Mouse (Mus musculus) right cerebral cortex, postnatal 10 days (tissue): ENCODE results near the gene Igsf3.
"Not testable (repeated sequence)": the region's sequence is repeated elsewhere in the genome, so short reads cannot be mapped to it uniquely, and the experiment has no call there.

Source experiments
- DNase-seq, 2 experiments: peaks; one replicate each; pipeline ENCODE4 v3.0.0; 2021; ENCODE audit warnings: low spot score in 2 of 2

The Igsf3 gene

GRCm38 (mm10) chr3:101404620-101405415, 27.9 kb downstream of the Igsf3 start:
- DNase-seq, result peak; percentile 71 to 82

GRCm38 (mm10) chr3:101405495-101405894, 28.6 kb downstream of the Igsf3 start:
- DNase-seq, result peak; percentile 82 to 89

- no peak for DNase-seq
These were observed 29.2 kb downstream of the Igsf3 start for GRCm38 (mm10) chr3:101406097-101406496.

GRCm38 (mm10) chr3:101407568-101407967, 30.7 kb downstream of the Igsf3 start:
- DNase-seq, result no peak

GRCm38 (mm10) chr3:101408953-101409750, 32.3 kb downstream of the Igsf3 start:
- DNase-seq, result no peak

- no peak for DNase-seq
These were observed 33.3 kb downstream of the Igsf3 start for GRCm38 (mm10) chr3:101410202-101410601.

GRCm38 (mm10) chr3:101410745-101411144, 33.9 kb downstream of the Igsf3 start:
- DNase-seq, result no peak

GRCm38 (mm10) chr3:101411626-101412025, 34.7 kb downstream of the Igsf3 start:
- DNase-seq, result no peak

- no peak for DNase-seq
These were observed 35.2 kb downstream of the Igsf3 start for GRCm38 (mm10) chr3:101412115-101412514.

GRCm38 (mm10) chr3:101413013-101413412, 36.1 kb downstream of the Igsf3 start:
- not testable (repeated sequence) for DNase-seq

GRCm38 (mm10) chr3:101418740-101419652, 42.1 kb downstream of the Igsf3 start:
- no peak for DNase-seq

GRCm38 (mm10) chr3:101419653-101419994, 42.7 kb downstream of the Igsf3 start:
- DNase-seq, result no peak

- DNase-seq, result no peak
These were observed 46.3 kb downstream of the Igsf3 start for GRCm38 (mm10) chr3:101423188-101423587.

- no peak for DNase-seq
These were observed 47.5 kb downstream of the Igsf3 start for GRCm38 (mm10) chr3:101424295-101424885.

- no peak for DNase-seq
These were observed 53.3 kb downstream of the Igsf3 start for GRCm38 (mm10) chr3:101429982-101430754.

GRCm38 (mm10) chr3:101430755-101431115, 53.9 kb downstream of the Igsf3 start:
- DNase-seq, result no peak

GRCm38 (mm10) chr3:101435672-101436071, 58.8 kb downstream of the Igsf3 start:
- DNase-seq, result no peak

GRCm38 (mm10) chr3:101436469-101436868, 59.6 kb downstream of the Igsf3 start:
- no peak for DNase-seq

GRCm38 (mm10) chr3:101437021-101437563, 60.2 kb downstream of the Igsf3 start:
- DNase-seq, result no peak

- peak; percentile 50 to 56 for DNase-seq
These were observed 66.5 kb downstream of the Igsf3 start for GRCm38 (mm10) chr3:101443265-101443881.
